Mouse (Mus musculus) retina, embryonic 14.5 days (tissue): Measurements from ENCODE around the gene Rnf38.

Experiments used
- DNase-seq: peaks from one replicate; pipeline ENCODE4 v3.0.0-alpha.2; 2015; ENCODE audit warnings: low spot score

Rnf38 gene

GRCm38 (mm10) chr4:44119410-44120201, 114.0 kb downstream of the Rnf38 start:
- peak; percentile 82 for DNase-seq

- no peak for DNase-seq
These were observed 118.5 kb downstream of the Rnf38 start for GRCm38 (mm10) chr4:44115046-44115445.

GRCm38 (mm10) chr4:44113393-44114138, 120.0 kb downstream of the Rnf38 start:
- DNase-seq: no peak

- DNase-seq: no peak
These were observed 120.8 kb downstream of the Rnf38 start for GRCm38 (mm10) chr4:44112741-44113140.

- no peak for DNase-seq
These were observed 122.8 kb downstream of the Rnf38 start for GRCm38 (mm10) chr4:44110771-44111170.

GRCm38 (mm10) chr4:44108297-44108696, 125.3 kb downstream of the Rnf38 start:
- no peak for DNase-seq

GRCm38 (mm10) chr4:44107339-44107738, 126.2 kb downstream of the Rnf38 start:
- no peak for DNase-seq

- DNase-seq: no peak
These were observed 127.2 kb downstream of the Rnf38 start for GRCm38 (mm10) chr4:44106297-44106821.

- no peak for DNase-seq
These were observed 129.2 kb downstream of the Rnf38 start for GRCm38 (mm10) chr4:44104195-44104917.

- DNase-seq: no peak
These were observed 130.0 kb downstream of the Rnf38 start for GRCm38 (mm10) chr4:44103620-44104019.

- no peak for DNase-seq
These were observed 135.8 kb downstream of the Rnf38 start for GRCm38 (mm10) chr4:44097576-44098335.

GRCm38 (mm10) chr4:44094475-44094874, 139.1 kb downstream of the Rnf38 start:
- DNase-seq: no peak

GRCm38 (mm10) chr4:44092359-44092758, 141.2 kb downstream of the Rnf38 start:
- no peak for DNase-seq

GRCm38 (mm10) chr4:44085566-44085965, 148.0 kb downstream of the Rnf38 start:
- DNase-seq: no peak

GRCm38 (mm10) chr4:44084602-44085325, 148.8 kb downstream of the Rnf38 start:
- no peak for DNase-seq

- DNase-seq: no peak
These were observed 149.6 kb downstream of the Rnf38 start, which contains the start of gene Gne for GRCm38 (mm10) chr4:44083945-44084344. TSS of gene Gne (minus strand) at chr4:44084177.

GRCm38 (mm10) chr4:44078358-44078933, 155.1 kb downstream of the Rnf38 start:
- no peak for DNase-seq
